Mouse (Mus musculus): ENCODE data around the gene Ccdc97. TPM values are rescaled to one million over a fixed set of nuclear protein-coding genes. Genes with fewer than 3 reads are reported as not detected.

Gene Ccdc97
- polyA plus RNA-seq, 1 experiment from 2014 or later = 29.3 TPM

GRCm38 (mm10) chr7:25704716-25705364, 14.0 kb downstream of the Ccdc97 start:
- Histone ChIP-seq H3K36me3 (no peaks in the 10 kb centered on the region), H3K4me3 (peak overlapping the region; percentile 38), H3K27ac (replicated peaks) (no peak overlapping the region), H3K9me3 (0 out of 2 replicates have a peak, but pooled peaks cover 5% of the 10 kb centered on the region), H3K9ac (replicated peaks) (peak overlapping the region; percentile 34), H3K4me1 (peaks cover 5% of the 10 kb centered on the region), H3K4me2 (replicated peaks) (peak overlapping the region; percentile 59), H3K27me3 (peaks cover 5% of the 10 kb centered on the region; the same call in 1 of the 2 replicates)
- peak; percentile 51 for ATAC-seq (replicated peaks)
- 3% methylated on average over 36 of the region's 37 CpGs for WGBS

- WGBS = 22% methylated on average over 10 of the region's 10 CpGs
- no peak overlapping the region for H3K9ac ChIP-seq (replicated peaks)
- 0 out of 2 replicates have a peak, but pooled peaks cover 5% of the 10 kb centered on the region for H3K9me3 ChIP-seq
- H3K36me3 ChIP-seq = no peaks in the 10 kb centered on the region
- H3K27ac ChIP-seq (replicated peaks) = no peak overlapping the region
- peak; percentile 38 for ATAC-seq (replicated peaks)
- H3K27me3 ChIP-seq = peaks cover 5% of the 10 kb centered on the region; the same call in 1 of the 2 replicates
- peaks cover 5% of the 10 kb centered on the region for H3K4me1 ChIP-seq
- H3K4me2 ChIP-seq (replicated peaks) = peak overlapping the region; percentile 59
- peak overlapping the region; percentile 38; the same call in 1 of the 2 replicates for H3K4me3 ChIP-seq
These were observed 14.9 kb downstream of the Ccdc97 start for GRCm38 (mm10) chr7:25703793-25704494.

- Histone ChIP-seq H3K9ac (replicated peaks) (no peak overlapping the region), H3K9me3 (0 out of 2 replicates have a peak, but pooled peaks cover 5% of the 10 kb centered on the region), H3K4me2 (replicated peaks) (no peak overlapping the region), H3K27me3 (peaks cover 5% of the 10 kb centered on the region; the same call in 1 of the 2 replicates), H3K36me3 (no peaks in the 10 kb centered on the region), H3K27ac (replicated peaks) (no peak overlapping the region), H3K4me3 (no peak overlapping the region), H3K4me1 (peaks cover 5% of the 10 kb centered on the region)
- 99% methylated on average over 2 of the region's 2 CpGs for WGBS
- no peak for ATAC-seq (replicated peaks)
These were observed 16.5 kb downstream of the Ccdc97 start for GRCm38 (mm10) chr7:25702350-25702749.

GRCm38 (mm10) chr7:25700732-25701131, 18.2 kb downstream of the Ccdc97 start:
- Histone ChIP-seq H3K4me3 (no peak overlapping the region), H3K36me3 (no peaks in the 10 kb centered on the region), H3K9me3 (0 out of 2 replicates have a peak, but pooled peaks cover 5% of the 10 kb centered on the region), H3K9ac (replicated peaks) (no peak overlapping the region), H3K27me3 (peaks cover 5% of the 10 kb centered on the region; the same call in 1 of the 2 replicates), H3K27ac (replicated peaks) (no peak overlapping the region), H3K4me1 (peaks cover 5% of the 10 kb centered on the region), H3K4me2 (replicated peaks) (no peak overlapping the region)
- no peak for ATAC-seq (replicated peaks)
- WGBS = 78% methylated on average over 12 of the region's 12 CpGs

GRCm38 (mm10) chr7:25699851-25700250, 19.0 kb downstream of the Ccdc97 start:
- no peak for ATAC-seq (replicated peaks)
- no peak overlapping the region for H3K4me3 ChIP-seq
- H3K27ac ChIP-seq (replicated peaks) = no peak overlapping the region
- no peak overlapping the region for H3K9ac ChIP-seq (replicated peaks)
- H3K36me3 ChIP-seq = no peaks in the 10 kb centered on the region
- 0 out of 2 replicates have a peak, but pooled peaks cover 5% of the 10 kb centered on the region for H3K9me3 ChIP-seq
- H3K27me3 ChIP-seq = peaks cover 5% of the 10 kb centered on the region; the same call in 1 of the 2 replicates
- peaks cover 5% of the 10 kb centered on the region for H3K4me1 ChIP-seq
- H3K4me2 ChIP-seq (replicated peaks) = no peak overlapping the region
- WGBS = 62% methylated on average over 13 of the region's 13 CpGs

- no peak overlapping the region for H3K9ac ChIP-seq (replicated peaks)
- WGBS = 46% methylated on average over 8 of the region's 8 CpGs
- H3K4me3 ChIP-seq = no peak overlapping the region
- H3K9me3 ChIP-seq = no peaks in the 10 kb centered on the region
- no peak overlapping the region for H3K4me2 ChIP-seq (replicated peaks)
- H3K36me3 ChIP-seq = no peaks in the 10 kb centered on the region
- peaks cover 4% of the 10 kb centered on the region for H3K4me1 ChIP-seq
- peak; percentile 29; the same call in 1 of the 2 replicates for ATAC-seq (replicated peaks)
- no peak overlapping the region for H3K27ac ChIP-seq (replicated peaks)
- peaks cover 28% of the 10 kb centered on the region for H3K27me3 ChIP-seq
These were observed 24.8 kb downstream of the Ccdc97 start for GRCm38 (mm10) chr7:25694104-25694503.

GRCm38 (mm10) chr7:25690051-25690450, 28.8 kb downstream of the Ccdc97 start:
- Histone ChIP-seq H3K36me3 (no peaks in the 10 kb centered on the region), H3K4me3 (no peak overlapping the region), H3K27ac (replicated peaks) (no peak overlapping the region), H3K9me3 (no peaks in the 10 kb centered on the region), H3K4me1 (peaks cover 31% of the 10 kb centered on the region), H3K27me3 (peaks cover 64% of the 10 kb centered on the region), H3K9ac (replicated peaks) (no peak overlapping the region), H3K4me2 (replicated peaks) (no peak overlapping the region)
- 46% methylated on average over 5 of the region's 5 CpGs for WGBS
- no peak for ATAC-seq (replicated peaks)

- Histone ChIP-seq H3K9me3 (no peaks in the 10 kb centered on the region), H3K4me1 (peaks cover 31% of the 10 kb centered on the region), H3K27ac (replicated peaks) (no peak overlapping the region), H3K36me3 (no peaks in the 10 kb centered on the region), H3K27me3 (peaks cover 64% of the 10 kb centered on the region), H3K4me2 (replicated peaks) (peak overlapping the region; percentile 60), H3K9ac (replicated peaks) (no peak overlapping the region), H3K4me3 (peak overlapping the region; percentile 44)
- 15% methylated on average over 12 of the region's 12 CpGs for WGBS
- no peak for ATAC-seq (replicated peaks)
These were observed 29.3 kb downstream of the Ccdc97 start for GRCm38 (mm10) chr7:25689603-25690021.

- H3K9ac ChIP-seq (replicated peaks) = 0 out of 2 replicates have a peak overlapping the region, but pooled peaks have one; percentile 20
- peak overlapping the region; percentile 60 for H3K4me2 ChIP-seq (replicated peaks)
- ATAC-seq (replicated peaks) = 0 out of 2 replicates have a peak, but pooled peaks have one; percentile 24
- H3K36me3 ChIP-seq = no peaks in the 10 kb centered on the region
- H3K4me1 ChIP-seq = peaks cover 31% of the 10 kb centered on the region
- no peaks in the 10 kb centered on the region for H3K9me3 ChIP-seq
- no peak overlapping the region for H3K27ac ChIP-seq (replicated peaks)
- 1% methylated on average over 51 of the region's 52 CpGs for whole genome bisulfite sequencing
- peaks cover 64% of the 10 kb centered on the region for H3K27me3 ChIP-seq
- peak overlapping the region; percentile 44 for H3K4me3 ChIP-seq
These were observed 29.9 kb downstream of the Ccdc97 start for GRCm38 (mm10) chr7:25688810-25689586.

GRCm38 (mm10) chr7:25687811-25688401, 31.0 kb downstream of the Ccdc97 start:
- WGBS = under 1% methylated on average over 47 of the region's 47 CpGs
- peaks cover 64% of the 10 kb centered on the region for H3K27me3 ChIP-seq
- H3K36me3 ChIP-seq = no peaks in the 10 kb centered on the region
- 0 out of 2 replicates have a peak, but pooled peaks have one; percentile 6 for ATAC-seq (replicated peaks)
- peak overlapping the region; percentile 44 for H3K4me3 ChIP-seq
- peaks cover 31% of the 10 kb centered on the region for H3K4me1 ChIP-seq
- H3K27ac ChIP-seq (replicated peaks) = no peak overlapping the region
- no peaks in the 10 kb centered on the region for H3K9me3 ChIP-seq
- peak overlapping the region; percentile 60 for H3K4me2 ChIP-seq (replicated peaks)
- H3K9ac ChIP-seq (replicated peaks) = peak overlapping the region; percentile 22; the same call in 1 of the 2 replicates

Measured in forebrain, embryonic 15.5 days (tissue).